Mouse (Mus musculus): ENCODE results near the gene Arhgef28. TPM values are rescaled to one million over a fixed set of nuclear protein-coding genes. Genes with fewer than 3 reads are reported as not detected.

Arhgef28 gene
- polyA plus RNA-seq, 1 experiment: 6.7 TPM

DNA sequence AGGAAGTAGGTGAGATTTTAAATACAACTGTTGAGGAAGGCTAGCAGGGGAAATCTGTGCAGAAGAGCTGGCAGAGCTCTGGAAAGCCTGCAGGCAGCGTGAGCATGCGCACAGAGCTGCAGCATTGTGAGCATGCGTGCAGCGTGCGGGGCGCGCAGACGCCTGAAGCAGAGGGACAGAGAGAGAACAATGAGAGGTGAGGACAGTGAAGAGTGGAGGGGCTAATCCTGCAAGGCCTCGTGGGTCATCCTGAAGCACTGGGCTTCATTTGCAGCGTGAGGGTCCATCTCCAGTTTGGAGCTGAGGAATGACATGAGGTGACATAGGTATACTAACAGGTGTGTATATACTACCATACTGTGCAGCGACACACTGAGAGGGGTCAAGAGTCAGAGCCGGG, 35.0 kb downstream of the Arhgef28 start:
- H3K27me3 ChIP-seq (ENCODE audit: control insufficient read depth, insufficient read depth, low read length, poor library complexity, severe bottlenecking): no peaks in the 10 kb centered on the region
- H3K9ac ChIP-seq (ENCODE audit: low read depth, poor library complexity, severe bottlenecking): no peak overlapping the region
- H3K36me3 ChIP-seq (ENCODE audit: control insufficient read depth, insufficient read depth, low read length, poor library complexity, severe bottlenecking): no peaks in the 10 kb centered on the region
- H3K4me3 ChIP-seq (ENCODE audit: low read depth, low read length): no peak overlapping the region
- no peaks in the 10 kb centered on the region for H3K9me3 ChIP-seq (replicated peaks; ENCODE audit: control insufficient read depth, insufficient read depth, low read length, poor library complexity, severe bottlenecking)
- H3K4me1 ChIP-seq (ENCODE audit: control insufficient read depth, insufficient read depth, low read length): no peaks in the 10 kb centered on the region
- no peak overlapping the region for H3K27ac ChIP-seq (ENCODE audit: insufficient read depth, low read length)
- TF ChIP-seq CTCF (IDR thresholded peaks at IDR 0.05; ENCODE audit: low read depth, low read length) (no peak), POLR2A (IDR thresholded peaks at IDR 0.05; ENCODE audit: insufficient read depth, low read length) (no peak), EP300 (IDR thresholded peaks at IDR 0.05; ENCODE audit: insufficient read depth, low read depth, low read length) (no peak)

DNA sequence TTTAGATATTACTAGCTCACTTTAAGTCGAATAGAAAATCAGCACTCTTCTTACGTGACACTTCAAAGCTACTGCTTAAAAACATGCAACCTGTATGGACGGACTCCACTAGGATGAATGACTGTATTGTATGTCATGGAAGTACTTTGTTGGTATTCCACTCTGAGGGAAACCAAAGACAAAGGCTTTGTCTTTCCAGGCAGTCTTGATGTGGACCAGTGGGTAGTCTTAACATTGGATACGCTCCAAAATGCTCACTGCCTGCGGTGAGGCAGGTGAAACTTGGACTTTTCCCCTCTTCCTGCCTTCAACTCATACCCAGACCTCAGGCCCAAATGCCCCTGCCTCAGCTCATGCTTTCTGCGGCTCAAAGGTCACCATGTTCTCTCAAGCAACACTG, 41.4 kb downstream of the Arhgef28 start:
- TF ChIP-seq POLR2A (IDR thresholded peaks at IDR 0.05; ENCODE audit: insufficient read depth, low read length) (no peak), CTCF (IDR thresholded peaks at IDR 0.05; ENCODE audit: low read depth, low read length) (no peak), EP300 (IDR thresholded peaks at IDR 0.05; ENCODE audit: insufficient read depth, low read depth, low read length) (no peak)
- no peaks in the 10 kb centered on the region for H3K4me1 ChIP-seq (ENCODE audit: control insufficient read depth, insufficient read depth, low read length)
- H3K4me3 ChIP-seq (ENCODE audit: low read depth, low read length): no peak overlapping the region
- H3K27me3 ChIP-seq (ENCODE audit: control insufficient read depth, insufficient read depth, low read length, poor library complexity, severe bottlenecking): no peaks in the 10 kb centered on the region
- no peak overlapping the region for H3K9ac ChIP-seq (ENCODE audit: low read depth, poor library complexity, severe bottlenecking)
- H3K9me3 ChIP-seq (replicated peaks; ENCODE audit: control insufficient read depth, insufficient read depth, low read length, poor library complexity, severe bottlenecking): no peaks in the 10 kb centered on the region
- no peak overlapping the region for H3K27ac ChIP-seq (ENCODE audit: insufficient read depth, low read length)
- H3K36me3 ChIP-seq (ENCODE audit: control insufficient read depth, insufficient read depth, low read length, poor library complexity, severe bottlenecking): no peaks in the 10 kb centered on the region

DNA sequence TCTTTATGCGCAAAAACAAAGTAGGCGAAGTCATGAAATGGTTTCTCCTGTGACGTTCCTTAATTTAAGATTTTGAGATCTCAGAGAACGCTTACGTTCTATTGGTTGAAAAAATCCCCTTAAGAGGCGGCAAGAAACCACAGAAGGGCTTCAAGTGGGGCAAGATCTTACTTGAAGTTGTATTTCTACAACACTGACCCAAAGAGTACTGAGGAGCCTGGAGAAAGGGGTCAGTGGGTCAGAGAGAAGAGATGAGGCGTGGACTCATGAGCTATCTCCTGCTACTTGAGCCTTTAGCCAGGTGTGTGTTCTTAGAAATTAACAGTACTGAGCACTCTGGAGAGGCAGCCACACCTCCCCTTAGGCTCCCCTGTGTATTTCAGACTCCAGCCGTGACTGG, 44.7 kb downstream of the Arhgef28 start:
- Histone ChIP-seq H3K27me3 (ENCODE audit: control insufficient read depth, insufficient read depth, low read length, poor library complexity, severe bottlenecking) (no peaks in the 10 kb centered on the region), H3K9me3 (replicated peaks; ENCODE audit: control insufficient read depth, insufficient read depth, low read length, poor library complexity, severe bottlenecking) (no peaks in the 10 kb centered on the region), H3K4me1 (ENCODE audit: control insufficient read depth, insufficient read depth, low read length) (no peaks in the 10 kb centered on the region), H3K9ac (ENCODE audit: low read depth, poor library complexity, severe bottlenecking) (no peak overlapping the region), H3K4me3 (ENCODE audit: low read depth, low read length) (no peak overlapping the region), H3K36me3 (ENCODE audit: control insufficient read depth, insufficient read depth, low read length, poor library complexity, severe bottlenecking) (no peaks in the 10 kb centered on the region), H3K27ac (ENCODE audit: insufficient read depth, low read length) (no peak overlapping the region)
- TF ChIP-seq POLR2A (IDR thresholded peaks at IDR 0.05; ENCODE audit: insufficient read depth, low read length) (no peak), CTCF (IDR thresholded peaks at IDR 0.05; ENCODE audit: low read depth, low read length) (no peak)

DNA sequence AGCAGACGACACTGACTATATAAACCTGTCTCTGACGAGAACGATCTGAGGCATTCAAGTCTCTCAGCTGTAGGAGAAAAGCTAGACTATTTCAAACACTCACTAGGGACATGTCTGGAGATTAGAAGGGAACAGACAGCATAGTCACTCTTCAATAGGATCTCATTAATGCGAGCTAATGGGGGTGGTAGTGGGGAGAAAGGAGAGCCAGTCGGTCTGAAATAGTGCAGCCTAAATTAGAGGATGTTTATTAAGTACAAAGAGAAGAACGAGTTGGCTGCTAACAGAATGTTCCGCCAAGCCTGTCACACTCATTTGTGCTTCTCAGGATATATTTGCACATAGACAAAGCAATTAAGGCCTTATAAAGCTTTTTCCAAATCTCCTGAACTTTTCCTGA, 49.6 kb downstream of the Arhgef28 start:
- no peaks in the 10 kb centered on the region for H3K27me3 ChIP-seq (ENCODE audit: control insufficient read depth, insufficient read depth, low read length, poor library complexity, severe bottlenecking)
- H3K27ac ChIP-seq (ENCODE audit: insufficient read depth, low read length): no peak overlapping the region
- H3K9me3 ChIP-seq (replicated peaks; ENCODE audit: control insufficient read depth, insufficient read depth, low read length, poor library complexity, severe bottlenecking): no peaks in the 10 kb centered on the region
- no peak overlapping the region for H3K4me3 ChIP-seq (ENCODE audit: low read depth, low read length)
- TF ChIP-seq EP300 (IDR thresholded peaks at IDR 0.05; ENCODE audit: insufficient read depth, low read depth, low read length) (no peak), CTCF (IDR thresholded peaks at IDR 0.05; ENCODE audit: low read depth, low read length) (no peak), POLR2A (IDR thresholded peaks at IDR 0.05; ENCODE audit: insufficient read depth, low read length) (no peak)
- H3K9ac ChIP-seq (ENCODE audit: low read depth, poor library complexity, severe bottlenecking): no peak overlapping the region
- H3K36me3 ChIP-seq (ENCODE audit: control insufficient read depth, insufficient read depth, low read length, poor library complexity, severe bottlenecking): no peaks in the 10 kb centered on the region
- H3K4me1 ChIP-seq (ENCODE audit: control insufficient read depth, insufficient read depth, low read length): no peaks in the 10 kb centered on the region

DNA sequence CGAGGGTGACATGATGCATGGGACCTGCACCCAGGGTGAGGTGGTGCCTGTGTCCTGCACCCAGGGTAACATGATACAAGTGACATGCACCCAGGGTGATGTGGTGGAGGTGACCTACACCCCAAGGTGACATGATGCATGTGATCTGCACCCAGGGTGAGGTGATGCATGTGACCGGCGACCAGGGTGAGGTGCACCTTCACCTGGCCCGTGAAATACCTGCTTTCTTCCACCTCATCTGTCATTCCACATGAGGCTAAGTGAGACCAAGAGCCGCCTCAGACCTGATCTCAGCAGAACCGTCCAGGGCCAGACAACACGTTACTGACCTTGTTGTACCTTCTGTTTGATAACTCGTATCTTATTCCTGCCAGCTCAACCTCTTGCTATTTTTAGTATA, 53.5 kb downstream of the Arhgef28 start:
- Histone ChIP-seq H3K27me3 (ENCODE audit: control insufficient read depth, insufficient read depth, low read length, poor library complexity, severe bottlenecking) (no peaks in the 10 kb centered on the region), H3K4me3 (ENCODE audit: low read depth, low read length) (no peak overlapping the region), H3K4me1 (ENCODE audit: control insufficient read depth, insufficient read depth, low read length) (no peaks in the 10 kb centered on the region), H3K36me3 (ENCODE audit: control insufficient read depth, insufficient read depth, low read length, poor library complexity, severe bottlenecking) (no peaks in the 10 kb centered on the region), H3K27ac (ENCODE audit: insufficient read depth, low read length) (no peak overlapping the region), H3K9me3 (replicated peaks; ENCODE audit: control insufficient read depth, insufficient read depth, low read length, poor library complexity, severe bottlenecking) (no peaks in the 10 kb centered on the region), H3K9ac (ENCODE audit: low read depth, poor library complexity, severe bottlenecking) (no peak overlapping the region)
- no peak for TF ChIP-seq CTCF (IDR thresholded peaks at IDR 0.05; ENCODE audit: low read depth, low read length)
- TF ChIP-seq EP300 (IDR thresholded peaks at IDR 0.05; ENCODE audit: insufficient read depth, low read depth, low read length): no peak
- no peak for TF ChIP-seq POLR2A (IDR thresholded peaks at IDR 0.05; ENCODE audit: insufficient read depth, low read length)

DNA sequence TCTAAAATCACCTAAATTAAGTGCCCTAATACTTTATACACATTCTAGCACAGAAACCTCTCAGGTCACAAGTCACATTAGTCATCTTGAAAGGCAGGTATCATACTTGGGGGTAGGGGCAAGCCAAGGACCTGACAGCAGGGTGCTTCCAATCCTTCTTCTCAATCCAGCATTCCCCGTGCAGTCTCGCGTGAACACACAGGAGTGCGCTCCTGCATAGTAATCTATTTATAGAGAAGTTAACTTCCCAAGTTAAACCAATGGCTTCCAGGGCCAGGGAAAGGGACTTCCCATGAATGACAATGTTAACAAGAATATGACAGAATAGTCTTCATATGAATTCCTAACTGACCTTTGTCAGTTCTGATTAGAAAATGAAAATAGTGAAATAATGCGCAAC, 58.7 kb downstream of the Arhgef28 start:
- no peak for TF ChIP-seq POLR2A (IDR thresholded peaks at IDR 0.05; ENCODE audit: insufficient read depth, low read length)
- TF ChIP-seq CTCF (IDR thresholded peaks at IDR 0.05; ENCODE audit: low read depth, low read length): no peak
- no peak for TF ChIP-seq EP300 (IDR thresholded peaks at IDR 0.05; ENCODE audit: insufficient read depth, low read depth, low read length)
- Histone ChIP-seq H3K27ac (ENCODE audit: insufficient read depth, low read length) (no peak overlapping the region), H3K27me3 (ENCODE audit: control insufficient read depth, insufficient read depth, low read length, poor library complexity, severe bottlenecking) (no peaks in the 10 kb centered on the region), H3K4me3 (ENCODE audit: low read depth, low read length) (no peak overlapping the region), H3K4me1 (ENCODE audit: control insufficient read depth, insufficient read depth, low read length) (no peaks in the 10 kb centered on the region), H3K36me3 (ENCODE audit: control insufficient read depth, insufficient read depth, low read length, poor library complexity, severe bottlenecking) (no peaks in the 10 kb centered on the region), H3K9ac (ENCODE audit: low read depth, poor library complexity, severe bottlenecking) (no peak overlapping the region), H3K9me3 (replicated peaks; ENCODE audit: control insufficient read depth, insufficient read depth, low read length, poor library complexity, severe bottlenecking) (no peaks in the 10 kb centered on the region)
